Mouse (Mus musculus): ENCODE measurements around the gene Tbpl2. TPM values are rescaled to one million over a fixed set of nuclear protein-coding genes. Genes with fewer than 3 reads are reported as not detected.

Tbpl2 gene
- polyA plus RNA-seq, 1 experiment from 2014 or later, result not detected

DNA sequence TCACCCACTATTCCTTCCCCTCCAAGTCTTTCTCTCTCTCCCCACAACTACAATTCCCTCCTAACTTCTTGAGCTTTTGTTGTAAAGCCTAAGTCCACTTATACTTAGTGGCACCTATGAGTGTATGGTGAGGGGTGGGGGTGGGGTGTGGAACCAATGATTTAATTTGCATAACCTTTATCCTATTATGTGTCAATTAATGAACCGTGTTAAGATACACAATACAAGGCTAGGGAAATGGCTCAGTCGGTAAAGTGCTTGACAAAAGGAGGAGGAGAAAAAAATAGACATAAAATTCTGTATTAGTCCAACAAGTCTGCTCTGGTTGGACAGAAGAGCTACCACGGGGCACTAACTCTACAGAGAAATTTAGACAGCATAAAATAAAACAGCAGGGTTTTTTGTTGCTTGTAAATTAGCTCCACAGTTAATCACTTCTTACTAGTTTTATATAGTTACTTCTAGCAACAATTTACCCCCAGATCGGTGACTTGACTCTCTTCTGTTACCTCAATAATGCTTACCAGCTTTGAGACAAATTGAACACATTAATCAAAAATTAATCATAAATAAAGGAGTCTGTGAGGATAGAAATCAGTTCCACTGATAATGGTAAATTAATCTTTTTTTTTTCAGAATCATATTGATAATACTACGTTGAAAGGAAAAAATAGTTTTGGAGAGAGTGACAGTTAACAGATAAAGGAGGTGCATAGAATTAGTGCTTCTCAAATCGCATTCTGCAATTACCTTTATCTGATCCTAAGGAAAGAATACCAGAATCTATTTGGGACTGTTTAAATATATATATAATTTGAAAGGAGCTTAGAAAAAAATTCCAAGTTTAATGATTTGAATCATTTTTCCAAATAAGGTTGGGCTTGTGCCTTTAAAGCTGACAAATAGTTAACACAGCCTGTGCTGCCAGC lies 48.6 kb downstream of the Tbpl2 start:
- peak; percentile 54 for ATAC-seq

DNA sequence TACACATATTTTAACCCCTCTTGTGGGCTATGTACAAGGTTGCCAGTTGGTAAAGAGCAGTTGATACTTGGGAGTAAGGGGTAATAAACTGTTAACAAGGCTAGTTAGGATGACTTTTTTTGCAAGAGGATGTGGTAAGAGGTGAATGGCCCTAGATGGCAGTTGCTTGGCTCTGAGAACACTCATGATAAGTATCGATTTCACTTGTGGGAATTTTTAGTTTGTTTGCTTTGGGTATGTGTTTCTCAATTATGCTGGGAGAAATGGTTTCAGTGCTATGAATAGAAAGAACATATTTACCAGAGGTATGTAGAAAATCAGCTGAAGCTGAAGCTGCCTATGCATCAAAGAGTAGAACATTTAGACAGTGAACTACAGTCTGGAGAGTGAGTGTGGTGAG lies 53.5 kb downstream of the Tbpl2 start:
- no peak overlapping the region for H3K4me3 ChIP-seq (ENCODE audit: low read depth, low read length)
- ATAC-seq, result no peak
- H3K27me3 ChIP-seq (ENCODE audit: control insufficient read depth, insufficient read depth, low read depth, low read length), result no peaks in the 10 kb centered on the region
- no peaks in the 10 kb centered on the region for H3K36me3 ChIP-seq (ENCODE audit: control insufficient read depth, insufficient read depth, low read length)
- H3K9me3 ChIP-seq (replicated peaks; ENCODE audit: control insufficient read depth, low read length, poor library complexity, severe bottlenecking), result no peaks in the 10 kb centered on the region
- no peak overlapping the region for H3K9ac ChIP-seq (ENCODE audit: low read depth, low read length)
- no peak overlapping the region for H3K27ac ChIP-seq (ENCODE audit: low read length)
- H3K4me1 ChIP-seq (ENCODE audit: control insufficient read depth, insufficient read depth, low read length), result peaks cover 4% of the 10 kb centered on the region
- H3K4me2 ChIP-seq (ENCODE audit: low read length), result no peak overlapping the region
- 89% methylated on average over 1 of the region's 1 CpGs for WGBS

More for the DNA sequence above, 48.6 kb downstream of the Tbpl2 start:
- Histone ChIP-seq H3K4me1 (ENCODE audit: control insufficient read depth, insufficient read depth, low read length) (peaks cover 4% of the 10 kb centered on the region), H3K27me3 (ENCODE audit: control insufficient read depth, insufficient read depth, low read depth, low read length) (no peaks in the 10 kb centered on the region), H3K9ac (ENCODE audit: low read depth, low read length) (peak overlapping the region; percentile 65), H3K36me3 (ENCODE audit: control insufficient read depth, insufficient read depth, low read length) (no peaks in the 10 kb centered on the region), H3K4me2 (ENCODE audit: low read length) (peak overlapping the region; percentile 72), H3K4me3 (ENCODE audit: low read depth, low read length) (peak overlapping the region; percentile 50), H3K9me3 (replicated peaks; ENCODE audit: control insufficient read depth, low read length, poor library complexity, severe bottlenecking) (no peaks in the 10 kb centered on the region), H3K27ac (ENCODE audit: low read length) (peak overlapping the region; percentile 73; the same call in 1 of the 2 replicates)
- 21% methylated on average over 6 of the region's 6 CpGs for WGBS

DNA sequence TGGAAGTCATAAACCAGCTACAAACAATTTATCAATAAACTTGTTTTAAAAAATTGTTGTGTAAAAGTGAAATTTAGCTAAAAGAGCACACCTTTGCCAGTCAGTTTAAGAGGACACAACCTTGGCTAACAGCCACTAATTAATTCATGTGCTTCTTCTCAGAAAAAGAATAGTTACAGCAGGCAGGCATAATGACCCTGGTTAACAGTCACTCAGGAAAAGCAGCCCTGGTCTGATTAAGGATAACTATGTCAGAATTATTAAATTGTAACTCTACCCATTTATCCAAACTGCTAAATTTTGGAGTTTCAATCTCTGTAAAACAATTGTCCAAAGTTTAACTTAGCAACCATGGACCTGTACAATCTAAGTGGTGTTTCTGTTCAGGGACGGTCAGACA lies 55.9 kb downstream of the Tbpl2 start:
- Histone ChIP-seq H3K9ac (ENCODE audit: low read depth, low read length) (no peak overlapping the region), H3K9me3 (replicated peaks; ENCODE audit: control insufficient read depth, low read length, poor library complexity, severe bottlenecking) (no peaks in the 10 kb centered on the region), H3K36me3 (ENCODE audit: control insufficient read depth, insufficient read depth, low read length) (no peaks in the 10 kb centered on the region), H3K27ac (ENCODE audit: low read length) (no peak overlapping the region), H3K4me2 (ENCODE audit: low read length) (no peak overlapping the region), H3K27me3 (ENCODE audit: control insufficient read depth, insufficient read depth, low read depth, low read length) (no peaks in the 10 kb centered on the region), H3K4me3 (ENCODE audit: low read depth, low read length) (no peak overlapping the region), H3K4me1 (ENCODE audit: control insufficient read depth, insufficient read depth, low read length) (no peaks in the 10 kb centered on the region)
- ATAC-seq, result no peak
- WGBS, result 91% methylated on average over 1 of the region's 1 CpGs

Other genes with a start within 250 kb of the Tbpl2 start
- gene Hnmt, start 47.2 kb downstream of the Tbpl2 start, polyA plus RNA-seq (2015; fragmentation: Nextera tagmentation; extraction: Ambion mirVana), result 9.8 and 13.4 TPM in 2 replicates
- gene Il1f8, start 56.6 kb upstream of the Tbpl2 start, polyA plus RNA-seq (2015; fragmentation: Nextera tagmentation; extraction: Ambion mirVana), result not detected in 2 replicates
- not detected in 2 replicates for gene Il1f9, start 89.9 kb upstream of the Tbpl2 start, polyA plus RNA-seq (2015; fragmentation: Nextera tagmentation; extraction: Ambion mirVana)
- gene Il1f6, start 118.8 kb upstream of the Tbpl2 start, polyA plus RNA-seq (2015; fragmentation: Nextera tagmentation; extraction: Ambion mirVana), result not detected in 2 replicates
- not detected in 2 replicates for gene Il1f5, start 180.4 kb upstream of the Tbpl2 start, polyA plus RNA-seq (2015; fragmentation: Nextera tagmentation; extraction: Ambion mirVana)
- gene Il1f10, start 194.6 kb upstream of the Tbpl2 start, polyA plus RNA-seq (2015; fragmentation: Nextera tagmentation; extraction: Ambion mirVana), result not detected in 2 replicates
- gene Il1rn, start 240.3 kb upstream of the Tbpl2 start, polyA plus RNA-seq (2015; fragmentation: Nextera tagmentation; extraction: Ambion mirVana), result not detected in 2 replicates